Mouse (Mus musculus) liver, embryonic 15.5 days (tissue): ENCODE data around the gene Pard6b. TPM values are rescaled to one million over a fixed set of nuclear protein-coding genes. Genes with fewer than 3 reads are reported as not detected.
A peak's percentile ranks its signal among the peaks of the same experiment; 100 is the strongest.

ENCODE experiments used
- ATAC-seq: fragments of 200-750 bp; cut with Nextera tagmentation; 2 replicates; pipeline ENCODE4 v1.8.0; 2017; ENCODE audit warnings: moderate number of reproducible peaks, mild to moderate bottlenecking, moderate library complexity; ENCODE audit not compliant: insufficient read depth
- H3K27ac ChIP-seq: fragments of 300-500 bp; sonication (generic); replicated peaks from 2 replicates; pipeline ENCODE4 v1.5.1; 2015; ENCODE audit warnings: mild to moderate bottlenecking, inconsistent platforms
- H3K27me3 ChIP-seq: fragments of 300-500 bp; sonication (generic); 2 replicates; pipeline ENCODE4 v1.6.1; 2015; ENCODE audit warnings: mild to moderate bottlenecking, inconsistent platforms
- H3K36me3 ChIP-seq: fragments of 300-500 bp; sonication (generic); replicated peaks from 2 replicates; pipeline ENCODE4 v1.6.1; 2015; ENCODE audit warnings: moderate library complexity, mild to moderate bottlenecking, inconsistent platforms
- H3K4me1 ChIP-seq: fragments of 300-500 bp; sonication (generic); replicated peaks from 2 replicates; pipeline ENCODE4 v1.6.1; 2015; ENCODE audit warnings: inconsistent platforms
- H3K4me2 ChIP-seq: fragments of 300-500 bp; sonication (generic); 2 replicates; pipeline ENCODE4 v1.6.1; 2015; ENCODE audit warnings: moderate library complexity, mild to moderate bottlenecking, inconsistent platforms
- H3K4me3 ChIP-seq: fragments of 300-500 bp; sonication (generic); replicated peaks from 2 replicates; pipeline ENCODE4 v1.5.1; 2015; ENCODE audit warnings: mild to moderate bottlenecking, inconsistent platforms
- H3K9ac ChIP-seq: fragments of 300-500 bp; sonication (generic); 2 replicates; pipeline ENCODE4 v1.6.1; 2015; ENCODE audit warnings: moderate library complexity, mild to moderate bottlenecking, inconsistent platforms
- H3K9me3 ChIP-seq: fragments of 300-500 bp; sonication (generic); replicated peaks from 2 replicates; pipeline ENCODE4 v1.6.1; 2016; ENCODE audit warnings: inconsistent platforms
- WGBS: fragments of 180-500 bp; shearing (Covaris S2); methylation state at CpG from one replicate; pipeline ENCODE4 v1.1.7; 2015; ENCODE audit warnings: mixed read lengths; ENCODE audit not compliant: insufficient replicate concordance; 5-methylcytosine and 5-hydroxymethylcytosine counted together
- polyA plus RNA-seq: library from polyadenylated mRNA; unstranded; fragments of >200 nt; fragmentation: Nextera tagmentation; extraction: Ambion mirVana; gene quantifications from 2 replicates; pipeline ENCODE4 v1.2.1, GENCODE M21; 2015

Gene Pard6b
- polyA plus RNA-seq, 1 experiment from 2014 or later: 2.6 TPM

- H3K36me3 ChIP-seq: no peaks in the 10 kb centered on the region
- 75% methylated on average over 3 of the region's 3 CpGs for WGBS
- peaks cover 19% of the 10 kb centered on the region; the same call in 1 of the 2 replicates for H3K27me3 ChIP-seq
- no peak overlapping the region for H3K4me2 ChIP-seq
- peaks cover 24% of the 10 kb centered on the region for H3K4me1 ChIP-seq
- H3K9ac ChIP-seq: no peak overlapping the region
- H3K9me3 ChIP-seq: no peaks in the 10 kb centered on the region
- no peak overlapping the region for H3K4me3 ChIP-seq
- ATAC-seq: no peak
- no peak overlapping the region for H3K27ac ChIP-seq
Measured at GRCm38 (mm10) chr2:168115826-168116225, 35.0 kb downstream of the Pard6b start.

- Histone ChIP-seq H3K4me2 (peak overlapping the region; percentile 83), H3K9me3 (no peaks in the 10 kb centered on the region), H3K27me3 (peaks cover 19% of the 10 kb centered on the region; the same call in 1 of the 2 replicates), H3K36me3 (no peaks in the 10 kb centered on the region), H3K4me3 (peak overlapping the region; percentile 52), H3K9ac (no peak overlapping the region), H3K4me1 (peaks cover 27% of the 10 kb centered on the region), H3K27ac (no peak overlapping the region)
- ATAC-seq: peak; percentile 24; the same call in 1 of the 2 replicates
- under 1% methylated on average over 37 of the region's 37 CpGs for WGBS
Measured at GRCm38 (mm10) chr2:168117147-168117546, 36.3 kb downstream of the Pard6b start.

DNA sequence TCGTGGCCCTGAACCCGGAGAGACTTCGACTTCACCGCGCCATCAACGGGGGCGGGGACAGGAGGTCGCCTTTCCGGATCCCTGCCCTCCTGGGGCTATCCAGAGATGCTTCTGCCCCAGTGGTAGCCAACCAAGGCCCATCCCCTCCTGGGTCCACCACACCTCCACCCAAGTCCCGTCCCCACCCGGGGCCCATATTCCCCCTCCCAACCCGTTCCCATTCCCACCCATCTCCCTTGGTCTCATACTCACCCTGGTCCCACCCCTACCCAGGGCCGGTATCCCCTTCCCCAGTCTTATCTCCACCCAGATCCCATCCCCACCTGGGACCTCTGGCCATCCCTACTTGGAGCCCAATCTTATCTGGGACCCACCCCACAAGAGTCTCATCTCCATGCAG is 36.7 kb downstream of the Pard6b start:
- 2% methylated on average over 13 of the region's 13 CpGs for WGBS
- peaks cover 19% of the 10 kb centered on the region; the same call in 1 of the 2 replicates for H3K27me3 ChIP-seq
- peak; percentile 6; the same call in 1 of the 2 replicates for ATAC-seq

GRCm38 (mm10) chr2:168117967-168118366 is 37.2 kb downstream of the Pard6b start:
- WGBS: 47% methylated on average over 16 of the region's 16 CpGs
- Histone ChIP-seq H3K4me2 (peak overlapping the region; percentile 83), H3K27ac (no peak overlapping the region)

More for the DNA sequence above, 36.7 kb downstream of the Pard6b start:
- Histone ChIP-seq H3K9me3 (no peaks in the 10 kb centered on the region), H3K4me1 (peaks cover 27% of the 10 kb centered on the region), H3K4me3 (peak overlapping the region; percentile 52), H3K27ac (no peak overlapping the region), H3K4me2 (peak overlapping the region; percentile 83), H3K9ac (no peak overlapping the region), H3K36me3 (no peaks in the 10 kb centered on the region)

DNA sequence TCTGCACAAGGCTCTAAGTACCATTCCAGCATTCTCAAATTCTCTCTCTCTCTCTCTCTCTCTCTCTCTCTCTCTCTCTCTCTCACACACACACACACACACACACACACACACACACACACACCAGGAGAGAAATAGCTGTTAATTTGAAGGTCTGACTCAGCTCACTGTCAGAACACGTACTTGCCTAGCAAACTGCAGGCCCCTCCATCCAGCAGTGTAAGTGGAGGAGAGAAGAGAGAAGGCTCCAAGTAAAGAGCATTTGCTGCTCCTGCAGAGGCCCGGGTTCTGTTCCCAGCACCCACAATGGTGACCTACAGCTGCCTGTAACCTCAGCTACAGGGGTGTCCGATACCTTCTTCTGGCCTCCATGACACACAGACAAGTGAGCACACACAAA is 37.7 kb downstream of the Pard6b start:
- Histone ChIP-seq H3K27ac (no peak overlapping the region), H3K4me3 (no peak overlapping the region), H3K4me1 (peaks cover 27% of the 10 kb centered on the region), H3K36me3 (no peaks in the 10 kb centered on the region), H3K9me3 (no peaks in the 10 kb centered on the region), H3K4me2 (no peak overlapping the region), H3K27me3 (peaks cover 19% of the 10 kb centered on the region; the same call in 1 of the 2 replicates), H3K9ac (no peak overlapping the region)
- 68% methylated on average over 3 of the region's 3 CpGs for WGBS
- ATAC-seq: no peak

More at GRCm38 (mm10) chr2:168117967-168118366, 37.2 kb downstream of the Pard6b start:
- no peak for ATAC-seq
- H3K4me3 ChIP-seq: no peak overlapping the region
- no peak overlapping the region for H3K9ac ChIP-seq
- peaks cover 19% of the 10 kb centered on the region; the same call in 1 of the 2 replicates for H3K27me3 ChIP-seq
- H3K4me1 ChIP-seq: peaks cover 27% of the 10 kb centered on the region
- no peaks in the 10 kb centered on the region for H3K9me3 ChIP-seq
- H3K36me3 ChIP-seq: no peaks in the 10 kb centered on the region

DNA sequence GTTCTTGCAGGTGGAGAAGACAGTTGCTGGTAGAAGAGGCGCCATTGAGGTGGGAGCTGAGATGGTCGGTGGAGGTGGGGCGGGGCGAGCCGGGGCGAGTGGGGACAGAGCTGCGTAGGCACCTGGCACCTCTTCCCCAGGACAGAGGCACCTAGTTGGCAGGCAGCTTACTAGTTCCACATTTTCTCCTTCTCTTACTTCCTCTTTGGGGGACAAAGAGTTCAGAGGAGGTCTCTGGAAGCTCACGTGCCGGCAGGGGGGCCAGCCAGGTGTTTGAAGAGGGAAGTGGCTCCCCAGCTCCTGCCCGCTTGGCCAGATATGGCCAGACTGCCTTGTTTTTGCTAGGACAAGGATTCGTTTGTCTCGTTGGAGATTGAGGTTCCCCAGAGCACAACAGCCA is 38.3 kb downstream of the Pard6b start:
- no peak overlapping the region; the same call in 1 of the 2 replicates for H3K4me2 ChIP-seq
- H3K27me3 ChIP-seq: peaks cover 19% of the 10 kb centered on the region; the same call in 1 of the 2 replicates
- H3K9ac ChIP-seq: no peak overlapping the region
- 37% methylated on average over 12 of the region's 12 CpGs for WGBS
- no peak for ATAC-seq
- no peaks in the 10 kb centered on the region for H3K36me3 ChIP-seq
- no peak overlapping the region for H3K4me3 ChIP-seq
- no peaks in the 10 kb centered on the region for H3K9me3 ChIP-seq
- no peak overlapping the region for H3K27ac ChIP-seq
- peaks cover 27% of the 10 kb centered on the region for H3K4me1 ChIP-seq

DNA sequence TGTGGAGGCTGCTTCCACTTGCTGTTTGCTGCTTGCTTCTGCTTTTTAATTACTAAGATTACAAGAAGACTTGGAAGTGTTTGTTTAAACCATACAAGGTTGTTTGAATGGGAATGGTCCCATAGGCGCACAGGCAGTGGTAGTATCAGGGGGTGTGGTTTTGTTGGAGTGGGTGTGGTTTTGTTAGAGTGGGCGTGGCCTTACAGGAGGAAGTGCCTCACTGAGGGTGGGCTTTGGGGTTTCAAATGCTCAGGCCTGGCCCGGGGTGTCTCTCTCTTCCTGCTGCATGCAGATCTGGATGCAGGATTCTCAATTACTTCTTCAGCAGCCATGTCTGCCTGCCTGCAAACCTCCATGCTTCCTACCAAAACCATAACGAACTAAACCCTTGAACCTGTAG is 40.1 kb downstream of the Pard6b start:
- no peak overlapping the region for H3K27ac ChIP-seq
- no peaks in the 10 kb centered on the region for H3K9me3 ChIP-seq
- no peak overlapping the region for H3K4me3 ChIP-seq
- WGBS: 58% methylated on average over 4 of the region's 4 CpGs
- no peak overlapping the region for H3K4me2 ChIP-seq
- no peak for ATAC-seq
- peaks cover 19% of the 10 kb centered on the region; the same call in 1 of the 2 replicates for H3K27me3 ChIP-seq
- H3K4me1 ChIP-seq: peaks cover 17% of the 10 kb centered on the region
- no peaks in the 10 kb centered on the region for H3K36me3 ChIP-seq
- H3K9ac ChIP-seq: no peak overlapping the region

GRCm38 (mm10) chr2:168123652-168124051 is 42.8 kb downstream of the Pard6b start:
- Histone ChIP-seq H3K4me2 (no peak overlapping the region), H3K4me3 (no peak overlapping the region), H3K36me3 (no peaks in the 10 kb centered on the region), H3K27me3 (peaks cover 9% of the 10 kb centered on the region; the same call in 1 of the 2 replicates), H3K4me1 (peaks cover 13% of the 10 kb centered on the region), H3K27ac (no peak overlapping the region), H3K9ac (no peak overlapping the region), H3K9me3 (no peaks in the 10 kb centered on the region)
- ATAC-seq: no peak
- WGBS: 67% methylated on average over 6 of the region's 6 CpGs

DNA sequence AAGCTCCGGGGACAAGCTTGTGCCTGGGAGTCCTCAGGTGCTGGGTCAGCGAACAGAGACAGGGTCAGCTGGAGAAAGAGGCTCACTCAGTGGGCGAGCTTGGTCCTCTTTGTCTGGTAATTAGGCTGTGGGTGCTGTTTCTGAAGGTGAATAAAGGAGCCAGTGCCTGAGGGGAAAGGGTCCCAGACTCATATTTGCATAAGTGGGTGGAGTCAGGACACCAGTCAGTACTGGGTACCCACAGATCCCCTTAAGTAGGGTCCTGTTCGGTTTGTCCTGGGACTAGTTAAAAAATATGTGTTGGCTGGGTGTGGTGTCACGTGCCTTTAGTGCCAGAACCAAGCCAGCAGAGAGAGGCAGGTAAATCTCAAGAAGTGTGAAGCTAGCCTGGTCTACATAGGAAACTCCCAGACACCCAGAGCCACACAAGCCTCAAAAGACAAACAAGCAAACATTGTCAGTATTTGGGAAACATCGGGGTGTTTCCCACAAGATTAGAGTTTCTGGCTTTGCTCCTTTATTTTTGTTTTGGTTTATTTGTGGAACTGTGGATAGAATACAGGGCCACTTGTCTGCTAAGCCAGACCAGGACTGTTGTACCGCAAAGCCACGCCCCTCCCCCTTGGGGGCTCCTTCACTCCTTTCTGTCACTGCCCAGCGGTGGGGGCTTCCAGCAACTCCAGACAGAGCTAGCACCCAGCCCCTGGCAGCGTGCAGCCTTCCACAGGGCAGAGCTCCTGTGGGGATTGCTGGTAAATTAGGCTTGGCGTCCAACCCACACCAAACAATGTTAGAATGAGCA is 44.7 kb downstream of the Pard6b start:
- no peak overlapping the region for H3K9ac ChIP-seq
- peaks cover 15% of the 10 kb centered on the region for H3K4me1 ChIP-seq
- 47% methylated on average over 11 of the region's 11 CpGs for WGBS
- no peak overlapping the region for H3K27ac ChIP-seq
- ATAC-seq: no peak
- H3K4me3 ChIP-seq: no peak overlapping the region
- H3K9me3 ChIP-seq: no peaks in the 10 kb centered on the region
- no peak overlapping the region for H3K4me2 ChIP-seq
- no peaks in the 10 kb centered on the region for H3K27me3 ChIP-seq
- H3K36me3 ChIP-seq: no peaks in the 10 kb centered on the region

GRCm38 (mm10) chr2:168127767-168128166 is 47.0 kb downstream of the Pard6b start:
- Histone ChIP-seq H3K36me3 (no peaks in the 10 kb centered on the region), H3K4me3 (no peak overlapping the region), H3K4me2 (no peak overlapping the region), H3K4me1 (peaks cover 12% of the 10 kb centered on the region), H3K27me3 (0 out of 2 replicates have a peak, but pooled peaks cover 3% of the 10 kb centered on the region), H3K27ac (no peak overlapping the region), H3K9ac (no peak overlapping the region), H3K9me3 (no peaks in the 10 kb centered on the region)
- no peak for ATAC-seq
- WGBS: 73% methylated on average over 14 of the region's 14 CpGs

GRCm38 (mm10) chr2:168128211-168128859 is 47.5 kb downstream of the Pard6b start:
- no peak overlapping the region for H3K4me3 ChIP-seq
- H3K4me2 ChIP-seq: no peak overlapping the region
- H3K4me1 ChIP-seq: peaks cover 12% of the 10 kb centered on the region
- peak; percentile 68 for ATAC-seq
- no peaks in the 10 kb centered on the region for H3K9me3 ChIP-seq
- 34% methylated on average over 12 of the region's 14 CpGs for WGBS
- H3K27ac ChIP-seq: no peak overlapping the region
- 0 out of 2 replicates have a peak, but pooled peaks cover 3% of the 10 kb centered on the region for H3K27me3 ChIP-seq
- H3K9ac ChIP-seq: no peak overlapping the region
- H3K36me3 ChIP-seq: no peaks in the 10 kb centered on the region
